Mouse (Mus musculus): ENCODE measurements around the gene Rps6kb2. TPM values are rescaled to one million over a fixed set of nuclear protein-coding genes. Genes with fewer than 3 reads are reported as not detected.
A peak's percentile ranks its signal among the peaks of the same experiment; 100 is the strongest.

Rps6kb2 gene
- total RNA-seq, 2 experiments from 2014 or later, result 24.8 to 27.8 TPM

- no peak for DNase-seq
- TF ChIP-seq CTCF (IDR thresholded peaks at IDR 0.05), result no peak
- intact Hi-C loops (cut with DNase I), result no loop called here
Observed at GRCm38 (mm10) chr19:4115144-4115543, 48.0 kb downstream of the Rps6kb2 start.

GRCm38 (mm10) chr19:4114551-4114950 is 48.6 kb downstream of the Rps6kb2 start:
- peak overlapping the region; percentile 80; the same call in 1 of the 2 replicates for H3K27ac ChIP-seq
- intact Hi-C loops (cut with DNase I), result no loop called here
- H3K4me3 ChIP-seq, result no peak overlapping the region
- no peak for DNase-seq
- no peak for TF ChIP-seq CTCF (IDR thresholded peaks at IDR 0.05)

More at GRCm38 (mm10) chr19:4115144-4115543, 48.0 kb downstream of the Rps6kb2 start:
- Histone ChIP-seq H3K27ac (no peak overlapping the region), H3K4me3 (no peak overlapping the region)

DNA sequence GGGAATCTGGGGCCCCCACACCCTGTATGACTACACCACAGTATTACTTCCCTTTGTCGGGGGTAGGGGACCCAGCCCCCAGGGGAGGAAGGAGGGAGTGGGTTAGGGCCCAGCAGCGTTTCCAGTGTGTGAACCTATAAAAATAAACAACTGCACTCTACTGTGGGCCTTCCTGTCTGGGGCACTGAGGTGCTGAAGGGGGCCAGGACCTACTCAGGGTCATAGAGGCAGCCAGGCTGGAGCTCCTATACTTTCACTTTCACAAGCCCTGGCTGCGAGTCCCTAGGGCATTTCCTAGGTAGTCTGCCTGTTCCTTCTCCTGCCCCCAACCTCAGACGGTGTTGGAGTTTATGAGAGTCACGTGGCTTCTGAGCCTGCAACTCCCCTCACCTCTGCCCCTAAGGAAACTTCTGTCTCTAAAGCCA is 49.3 kb downstream of the Rps6kb2 start:
- Histone ChIP-seq H3K4me3 (peak overlapping the region; percentile 43), H3K27ac (peak overlapping the region; percentile 80)
- TF ChIP-seq CTCF (IDR thresholded peaks at IDR 0.05), result no peak
- no peak for DNase-seq
- intact Hi-C loops (cut with DNase I), result no loop called here

DNA sequence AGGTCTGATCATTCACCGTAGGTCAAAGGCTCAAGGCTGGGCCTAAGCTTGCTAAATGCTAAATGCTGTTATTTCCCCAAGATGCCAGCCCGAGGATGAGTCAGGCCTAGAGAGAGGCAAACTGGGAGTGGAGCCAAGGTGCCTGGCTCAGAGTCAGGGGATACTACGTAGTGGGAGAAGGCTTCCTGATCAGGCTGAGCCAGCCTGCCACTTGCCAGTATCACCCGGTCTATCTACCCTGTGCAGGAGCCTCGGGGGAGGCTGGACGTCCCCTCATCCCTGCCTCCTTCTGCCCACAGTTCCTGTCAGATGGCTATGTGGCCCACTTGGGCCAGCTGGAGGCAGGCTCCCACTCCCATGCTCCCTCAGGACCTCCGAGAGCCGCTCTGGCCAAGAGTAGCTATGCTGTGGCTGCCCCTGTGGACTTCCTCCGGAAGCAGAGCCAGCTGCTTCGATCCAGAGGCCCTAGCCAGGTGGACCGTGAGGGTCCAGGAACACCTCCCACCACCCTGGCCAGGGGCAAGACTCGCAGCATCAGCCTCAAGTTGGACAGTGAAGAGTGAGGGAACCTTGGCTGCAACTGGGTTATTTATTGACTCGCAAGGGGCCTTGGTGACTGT is 49.9 kb downstream of the Rps6kb2 start:
- H3K4me3 ChIP-seq, result peak overlapping the region; percentile 43
- peak overlapping the region; percentile 80 for H3K27ac ChIP-seq
- peak; percentile 90 for DNase-seq
- intact Hi-C loops (cut with DNase I), result no loop called here
- no peak for TF ChIP-seq CTCF (IDR thresholded peaks at IDR 0.05)

- Histone ChIP-seq H3K4me3 (no peak overlapping the region; the same call in 1 of the 2 replicates), H3K27ac (peak overlapping the region; percentile 80)
- no peak for TF ChIP-seq CTCF (IDR thresholded peaks at IDR 0.05)
- DNase-seq, result no peak
- intact Hi-C loops (cut with DNase I), result no loop called here
Observed at GRCm38 (mm10) chr19:4112063-4112960, 50.8 kb downstream of the Rps6kb2 start.

DNA sequence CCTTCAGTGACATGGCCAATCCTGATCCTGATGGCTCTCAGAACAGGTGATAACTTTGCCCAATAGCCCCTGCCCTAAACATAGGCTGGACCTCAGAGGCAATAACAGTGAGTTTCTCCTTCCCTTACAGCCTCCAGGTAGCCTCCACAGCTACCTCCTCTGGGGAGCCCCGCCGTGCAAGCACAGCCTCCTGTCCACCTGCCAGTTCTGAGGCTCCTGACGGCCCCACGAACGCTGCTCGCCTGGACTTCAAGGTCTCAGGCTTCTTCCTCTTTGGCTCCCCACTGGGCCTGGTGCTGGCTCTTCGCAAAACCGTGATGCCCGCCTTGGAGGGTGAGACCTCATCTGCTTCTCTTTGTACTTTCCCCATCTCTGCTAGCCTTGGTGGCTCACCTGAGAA is 54.6 kb downstream of the Rps6kb2 start:
- intact Hi-C loops (cut with DNase I), result no loop called here
- no peak for DNase-seq
- Histone ChIP-seq H3K27ac (no peak overlapping the region), H3K4me3 (no peak overlapping the region)
- TF ChIP-seq CTCF (IDR thresholded peaks at IDR 0.05), result no peak

DNA sequence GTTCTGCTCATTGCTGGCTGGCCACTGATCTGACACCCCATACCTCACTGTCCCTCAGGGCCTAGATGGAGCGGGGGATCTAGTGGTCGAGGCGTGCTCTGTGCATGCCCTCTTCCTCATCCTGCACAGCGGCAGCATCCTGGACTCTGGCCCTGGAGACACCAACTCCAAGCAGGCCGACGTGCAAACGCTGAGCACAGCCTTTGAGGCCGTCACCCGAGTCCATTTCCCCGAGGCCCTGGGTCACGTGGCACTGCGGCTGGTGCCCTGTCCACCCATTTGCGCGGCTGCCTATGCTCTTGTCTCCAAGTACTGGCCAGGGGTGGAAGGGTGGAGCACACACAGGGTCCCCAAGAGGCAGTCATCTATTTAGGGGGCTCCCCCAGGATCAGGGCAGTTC is 56.5 kb downstream of the Rps6kb2 start:
- TF ChIP-seq CTCF (IDR thresholded peaks at IDR 0.05), result no peak
- no peak for DNase-seq
- intact Hi-C loops (cut with DNase I), result no loop called here

GRCm38 (mm10) chr19:4104675-4105194 is 58.4 kb downstream of the Rps6kb2 start:
- TF ChIP-seq CTCF (IDR thresholded peaks at IDR 0.05), result no peak
- DNase-seq, result no peak
- intact Hi-C loops (cut with DNase I), result no loop called here
- H3K4me3 ChIP-seq, result no peak overlapping the region
- no peak overlapping the region for H3K27ac ChIP-seq

More for the DNA sequence above, 56.5 kb downstream of the Rps6kb2 start:
- Histone ChIP-seq H3K27ac (no peak overlapping the region), H3K4me3 (no peak overlapping the region)

Other genes starting within 250 kb of the Rps6kb2 start
- gene Aldh3b1, start 233.5 kb downstream of the Rps6kb2 start, total RNA-seq (2021), result under 1 TPM; 0.77 to 0.98 TPM
- 1 to 10 TPM; 3.6 to 6.4 TPM for gene Unc93b1, start 228.2 kb downstream of the Rps6kb2 start, total RNA-seq (2021)
- gene Aldh3b3, start 204.7 kb downstream of the Rps6kb2 start, total RNA-seq (2021), result not detected
- gene Aldh3b2, start 191.0 kb downstream of the Rps6kb2 start, total RNA-seq (2021), result under 1 TPM; 0.11 to 0.15 TPM
- 1 to 10 TPM; 1.7 to 2.6 TPM for gene Acy3, start 176.8 kb downstream of the Rps6kb2 start, total RNA-seq (2021)
- not detected for gene Tbx10, start 170.6 kb downstream of the Rps6kb2 start, total RNA-seq (2021)
- gene Nudt8, start 162.8 kb downstream of the Rps6kb2 start, total RNA-seq (2021), result 10 to 100 TPM; 19.2 to 31.9 TPM
- gene Gm49405, start 162.7 kb downstream of the Rps6kb2 start, total RNA-seq (2021), result under 1 TPM; 0.33 to 0.56 TPM
- 1 to 10 TPM in 1 of 2 experiments, under 1 TPM in 1; 0.56 to 2.6 TPM for gene Doc2g, start 160.0 kb downstream of the Rps6kb2 start, total RNA-seq (2021)
- gene Ndufv1, start 150.5 kb downstream of the Rps6kb2 start, total RNA-seq (2021), result 100 to 1,000 TPM; 399 to 553 TPM
- 100 to 1,000 TPM; 386 to 408 TPM for gene Gstp1, start 125.4 kb downstream of the Rps6kb2 start, total RNA-seq (2021)
- gene Gstp2, start 117.3 kb downstream of the Rps6kb2 start, total RNA-seq (2021), result 100 to 1,000 TPM; 169 to 183 TPM
- not detected for gene Gstp3, start 103.8 kb downstream of the Rps6kb2 start, total RNA-seq (2021)
- not detected for gene Cabp2, start 81.8 kb downstream of the Rps6kb2 start, total RNA-seq (2021)
- gene Cdk2ap2, start 66.2 kb downstream of the Rps6kb2 start, total RNA-seq (2021), result 10 to 100 TPM; 17.9 to 22.4 TPM
- 1 to 10 TPM; 2.3 to 2.5 TPM for gene Pitpnm1, start 63.4 kb downstream of the Rps6kb2 start, total RNA-seq (2021)
- 10 to 100 TPM; 69.9 to 71.8 TPM for gene Aip, start 37.5 kb downstream of the Rps6kb2 start, total RNA-seq (2021)
- gene Gpr152, start 23.6 kb downstream of the Rps6kb2 start, total RNA-seq (2021), result not detected
- not detected for gene Cabp4, start 19.3 kb downstream of the Rps6kb2 start, total RNA-seq (2021)
- 10 to 100 TPM in 1 of 2 experiments, 1 to 10 TPM in 1; 9.8 to 14.7 TPM for gene Coro1b, start 14.7 kb downstream of the Rps6kb2 start, total RNA-seq (2021)
- under 1 TPM in 1 of 2 experiments, not detected in 1; 0.43 TPM for gene Ptprcap, start 9.8 kb downstream of the Rps6kb2 start, total RNA-seq (2021)
- 10 to 100 TPM; 23.1 to 25.9 TPM for gene Carns1, start 12.1 kb upstream of the Rps6kb2 start, total RNA-seq (2021)
- 1 to 10 TPM; 6.7 to 6.8 TPM for gene Tbc1d10c, start 27.9 kb upstream of the Rps6kb2 start, total RNA-seq (2021)
- 100 to 1,000 TPM; 201 to 214 TPM for gene Ppp1ca, start 28.7 kb upstream of the Rps6kb2 start, total RNA-seq (2021)
- gene Rad9a, start 38.3 kb upstream of the Rps6kb2 start, total RNA-seq (2021), result 1 to 10 TPM; 2.8 to 3.4 TPM
- under 1 TPM; 0.38 to 0.89 TPM for gene Clcf1, start 50.9 kb upstream of the Rps6kb2 start, total RNA-seq (2021)
- not detected for gene AC109138.7, start 51.0 kb upstream of the Rps6kb2 start, total RNA-seq (2021)
- 10 to 100 TPM; 13.6 to 16.4 TPM for gene Pold4, start 68.5 kb upstream of the Rps6kb2 start, total RNA-seq (2021)
- 1 to 10 TPM; 3.3 to 3.9 TPM for gene Ssh3, start 105.8 kb upstream of the Rps6kb2 start, total RNA-seq (2021)
- under 1 TPM; 0.45 to 0.64 TPM for gene Ankrd13d, start 119.8 kb upstream of the Rps6kb2 start, total RNA-seq (2021)
- 10 to 100 TPM; 56.6 to 61.2 TPM for gene Grk2, start 142.9 kb upstream of the Rps6kb2 start, total RNA-seq (2021)
- gene Kdm2a, start 234.9 kb upstream of the Rps6kb2 start, total RNA-seq (2021), result 10 to 100 TPM; 39.1 to 39.7 TPM